Mouse (Mus musculus): ENCODE measurements around the gene Tjap1. TPM values are rescaled to one million over a fixed set of nuclear protein-coding genes. Genes with fewer than 3 reads are reported as not detected.
A peak's percentile ranks its signal among the peaks of the same experiment; 100 is the strongest.

Gene Tjap1
- polyA plus RNA-seq, 1 experiment from 2014 or later: 39.5 TPM

GRCm38 (mm10) chr17:46304184-46304583 lies 21.4 kb upstream of the Tjap1 start:
- Histone ChIP-seq H3K27ac (no peak overlapping the region), H3K4me3 (no peak overlapping the region), H3K4me2 (no peak overlapping the region), H3K4me1 (replicated peaks) (no peaks in the 10 kb centered on the region; the same call in 1 of the 2 replicates), H3K36me3 (no peaks in the 10 kb centered on the region), H3K27me3 (peaks cover 13% of the 10 kb centered on the region), H3K9ac (no peak overlapping the region), H3K9me3 (replicated peaks) (no peaks in the 10 kb centered on the region)
- 92% methylated on average over 9 of the region's 9 CpGs for WGBS
- no peak for ATAC-seq (replicated peaks; ENCODE audit: insufficient number of reproducible peaks, insufficient read depth, low FRiP score, low read depth)

- 65% methylated on average over 12 of the region's 12 CpGs for WGBS
- H3K4me2 ChIP-seq: no peak overlapping the region
- H3K36me3 ChIP-seq: no peaks in the 10 kb centered on the region
- H3K9ac ChIP-seq: no peak overlapping the region
- no peak for ATAC-seq (replicated peaks; ENCODE audit: insufficient number of reproducible peaks, insufficient read depth, low FRiP score, low read depth)
- H3K4me3 ChIP-seq: no peak overlapping the region
- peaks cover 17% of the 10 kb centered on the region for H3K4me1 ChIP-seq (replicated peaks)
- peaks cover 35% of the 10 kb centered on the region for H3K27me3 ChIP-seq
- H3K27ac ChIP-seq: no peak overlapping the region
- H3K9me3 ChIP-seq (replicated peaks): no peaks in the 10 kb centered on the region
These were observed 19.1 kb upstream of the Tjap1 start for GRCm38 (mm10) chr17:46301892-46302291.

GRCm38 (mm10) chr17:46298220-46298913 lies 15.5 kb upstream of the Tjap1 start:
- ATAC-seq (replicated peaks; ENCODE audit: insufficient number of reproducible peaks, insufficient read depth, low FRiP score, low read depth): peak; percentile 55; the same call in 1 of the 2 replicates
- WGBS: under 1% methylated on average over 48 of the region's 48 CpGs

GRCm38 (mm10) chr17:46297364-46298219 lies 14.8 kb upstream of the Tjap1 start, which contains the start of gene Dlk2:
Dlk2 (plus strand) TSS chr17:46297421.
- no peak within 1 kb of the TSS for H3K27ac ChIP-seq
- ATAC-seq (replicated peaks; ENCODE audit: insufficient number of reproducible peaks, insufficient read depth, low FRiP score, low read depth): peak; percentile 18; the same call in 1 of the 2 replicates

More at GRCm38 (mm10) chr17:46298220-46298913, 15.5 kb upstream of the Tjap1 start:
- peaks cover 63% of the 10 kb centered on the region for H3K27me3 ChIP-seq
- H3K4me1 ChIP-seq (replicated peaks): peaks cover 17% of the 10 kb centered on the region
- peak overlapping the region; percentile 66 for H3K9ac ChIP-seq
- no peaks in the 10 kb centered on the region for H3K9me3 ChIP-seq (replicated peaks)
- peak overlapping the region; percentile 66 for H3K4me3 ChIP-seq
- peak overlapping the region; percentile 100 for H3K4me2 ChIP-seq
- H3K36me3 ChIP-seq: no peaks in the 10 kb centered on the region
- H3K27ac ChIP-seq: no peak overlapping the region

GRCm38 (mm10) chr17:46297028-46297363 lies 14.2 kb upstream of the Tjap1 start:
- Histone ChIP-seq H3K4me3 (peak overlapping the region; percentile 66), H3K36me3 (no peaks in the 10 kb centered on the region), H3K27me3 (peaks cover 69% of the 10 kb centered on the region), H3K9me3 (replicated peaks) (no peaks in the 10 kb centered on the region), H3K27ac (no peak overlapping the region), H3K9ac (peak overlapping the region; percentile 66), H3K4me2 (peak overlapping the region; percentile 100), H3K4me1 (replicated peaks) (peaks cover 17% of the 10 kb centered on the region)
- ATAC-seq (replicated peaks; ENCODE audit: insufficient number of reproducible peaks, insufficient read depth, low FRiP score, low read depth): no peak
- whole genome bisulfite sequencing: 11% methylated on average over 6 of the region's 6 CpGs

More at GRCm38 (mm10) chr17:46297364-46298219, 14.8 kb upstream of the Tjap1 start, which contains the start of gene Dlk2:
- Histone ChIP-seq H3K27me3 (peaks cover 69% of the 10 kb centered on the region), H3K4me1 (replicated peaks) (peaks cover 17% of the 10 kb centered on the region), H3K9me3 (replicated peaks) (no peaks in the 10 kb centered on the region), H3K4me3 (peak within 1 kb of the TSS; percentile 66), H3K36me3 (no peaks in the 10 kb centered on the region), H3K4me2 (peak within 1 kb of the TSS; percentile 100), H3K9ac (peak within 1 kb of the TSS; percentile 66)
- WGBS: under 1% methylated on average over 78 of the region's 86 CpGs

GRCm38 (mm10) chr17:46296601-46297000 lies 13.8 kb upstream of the Tjap1 start:
- Histone ChIP-seq H3K36me3 (no peaks in the 10 kb centered on the region), H3K4me2 (no peak overlapping the region), H3K4me3 (peak overlapping the region; percentile 66; the same call in 1 of the 2 replicates), H3K27me3 (peaks cover 69% of the 10 kb centered on the region), H3K9me3 (replicated peaks) (no peaks in the 10 kb centered on the region), H3K9ac (no peak overlapping the region), H3K27ac (no peak overlapping the region), H3K4me1 (replicated peaks) (peaks cover 17% of the 10 kb centered on the region)
- 43% methylated on average over 6 of the region's 6 CpGs for WGBS
- no peak for ATAC-seq (replicated peaks; ENCODE audit: insufficient number of reproducible peaks, insufficient read depth, low FRiP score, low read depth)

GRCm38 (mm10) chr17:46287678-46288095 lies 4.9 kb upstream of the Tjap1 start:
- Histone ChIP-seq H3K4me3 (no peak overlapping the region), H3K4me2 (no peak overlapping the region), H3K36me3 (no peaks in the 10 kb centered on the region), H3K9ac (no peak overlapping the region), H3K27ac (peak overlapping the region; percentile 11; the same call in 1 of the 2 replicates), H3K27me3 (no peaks in the 10 kb centered on the region), H3K4me1 (replicated peaks) (peaks cover 11% of the 10 kb centered on the region), H3K9me3 (replicated peaks) (no peaks in the 10 kb centered on the region)
- peak; percentile 70 for ATAC-seq (replicated peaks; ENCODE audit: insufficient number of reproducible peaks, insufficient read depth, low FRiP score, low read depth)
- WGBS: 49% methylated on average over 11 of the region's 11 CpGs

GRCm38 (mm10) chr17:46285407-46285806 lies 2.6 kb upstream of the Tjap1 start:
- ATAC-seq (replicated peaks; ENCODE audit: insufficient number of reproducible peaks, insufficient read depth, low FRiP score, low read depth): no peak
- peaks cover 28% of the 10 kb centered on the region for H3K4me1 ChIP-seq (replicated peaks)
- H3K36me3 ChIP-seq: no peaks in the 10 kb centered on the region
- H3K9ac ChIP-seq: no peak overlapping the region
- H3K4me2 ChIP-seq: no peak overlapping the region
- no peaks in the 10 kb centered on the region for H3K9me3 ChIP-seq (replicated peaks)
- no peaks in the 10 kb centered on the region for H3K27me3 ChIP-seq
- 51% methylated on average over 6 of the region's 6 CpGs for WGBS
- no peak overlapping the region for H3K27ac ChIP-seq
- no peak overlapping the region for H3K4me3 ChIP-seq

GRCm38 (mm10) chr17:46284653-46285052 lies 1.8 kb upstream of the Tjap1 start:
- Histone ChIP-seq H3K9ac (no peak overlapping the region), H3K27ac (no peak overlapping the region), H3K27me3 (no peaks in the 10 kb centered on the region), H3K9me3 (replicated peaks) (no peaks in the 10 kb centered on the region), H3K4me2 (no peak overlapping the region), H3K36me3 (peaks cover 6% of the 10 kb centered on the region), H3K4me1 (replicated peaks) (peaks cover 28% of the 10 kb centered on the region), H3K4me3 (no peak overlapping the region)
- 51% methylated on average over 7 of the region's 7 CpGs for WGBS
- ATAC-seq (replicated peaks; ENCODE audit: insufficient number of reproducible peaks, insufficient read depth, low FRiP score, low read depth): no peak

- Histone ChIP-seq H3K9me3 (replicated peaks) (no peaks in the 10 kb centered on the region), H3K27ac (no peak overlapping the region), H3K4me3 (no peak overlapping the region), H3K4me1 (replicated peaks) (peaks cover 28% of the 10 kb centered on the region), H3K27me3 (no peaks in the 10 kb centered on the region), H3K36me3 (peaks cover 13% of the 10 kb centered on the region), H3K4me2 (no peak overlapping the region), H3K9ac (no peak overlapping the region)
- ATAC-seq (replicated peaks; ENCODE audit: insufficient number of reproducible peaks, insufficient read depth, low FRiP score, low read depth): no peak
- WGBS: 79% methylated on average over 8 of the region's 8 CpGs
These were observed 1.1 kb upstream of the Tjap1 start for GRCm38 (mm10) chr17:46283911-46284310.

- Histone ChIP-seq H3K9me3 (replicated peaks) (no peaks in the 10 kb centered on the region), H3K4me2 (peak overlapping the region; percentile 86), H3K9ac (peak overlapping the region; percentile 68; the same call in 1 of the 2 replicates), H3K27ac (peak overlapping the region; percentile 90; the same call in 1 of the 2 replicates), H3K4me3 (peak overlapping the region; percentile 70), H3K4me1 (replicated peaks) (peaks cover 28% of the 10 kb centered on the region), H3K36me3 (peaks cover 21% of the 10 kb centered on the region), H3K27me3 (no peaks in the 10 kb centered on the region)
- WGBS: 32% methylated on average over 9 of the region's 9 CpGs
- ATAC-seq (replicated peaks; ENCODE audit: insufficient number of reproducible peaks, insufficient read depth, low FRiP score, low read depth): no peak
These were observed 314 bp upstream of the Tjap1 start for GRCm38 (mm10) chr17:46283140-46283539.

Data from heart, embryonic 15.5 days (tissue).